Mouse (Mus musculus): ENCODE measurements around the gene Cdc42ep1.

- TF ChIP-seq CTCF (IDR thresholded peaks at IDR 0.05) (no peak), POLR2A (IDR thresholded peaks at IDR 0.05; ENCODE audit: insufficient read depth, low read depth, low read length) (no peak), EP300 (IDR thresholded peaks at IDR 0.05; ENCODE audit: insufficient read depth, low read depth, low read length) (no peak)
Observed at GRCm38 (mm10) chr15:78810146-78810545, 32.3 kb upstream of the Cdc42ep1 start.
